Mouse (Mus musculus) embryo, embryonic 11.5 days (tissue): ENCODE measurements around the gene Zfp551.

Experiments used
- DNase-seq: peaks from one replicate; pipeline ENCODE4 v3.0.0-alpha.2; 2012; ENCODE audit warnings: low read depth, low spot score

Zfp551 gene

GRCm38 (mm10) chr7:12422245-12422849 lies at the start of gene Zfp551:
Gene Zfp551 (minus strand): TSS chr7:12422751.
- peak; percentile 32 for DNase-seq

- no peak for DNase-seq
Observed at GRCm38 (mm10) chr7:12422855-12423254, 304 bp upstream of the Zfp551 start.

- DNase-seq = no peak
Observed at GRCm38 (mm10) chr7:12421741-12422140, 810 bp downstream of the Zfp551 start.

- DNase-seq = no peak
Observed at GRCm38 (mm10) chr7:12369173-12369572, 53.4 kb downstream of the Zfp551 start, which contains the start of gene Vmn1r84. Gene Vmn1r84 (minus strand): TSS chr7:12369273.
